8 mouse cellular contexts compared by ENCODE assay signal in the genomic region with DNA sequence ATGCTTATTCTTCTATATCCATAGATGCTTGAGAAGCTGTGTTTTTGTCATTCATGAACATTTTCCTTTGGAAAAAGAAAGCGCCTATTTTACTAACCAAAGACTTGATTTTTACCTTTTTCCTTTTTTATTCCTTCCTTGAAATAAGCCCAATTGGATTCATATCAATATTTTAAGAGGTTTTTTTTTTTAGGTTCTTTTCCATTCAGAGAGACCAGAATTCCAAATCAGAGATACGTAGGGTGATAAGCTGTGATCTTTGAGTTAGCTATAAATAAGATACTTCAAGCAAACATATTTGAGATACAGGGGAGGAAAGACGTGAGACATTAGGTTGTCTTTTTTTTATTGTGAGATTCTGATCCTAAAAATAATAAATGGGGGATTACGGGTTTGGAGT. TPM values are rescaled to one million over a fixed set of nuclear protein-coding genes. Genes with fewer than 3 reads are reported as not detected.
DNase-seq lines count a peak whose midpoint lies in the region; ATAC-seq lines count a peak whose summit lies in the region.

A gene (plus strand): TSS at position 301 of the 400 bp plus-strand sequence.

- H3K27me3 ChIP-seq in embryonic facial prominence, embryonic 10.5 days (replicated peaks; ENCODE audit: low read depth, poor library complexity, severe bottlenecking), result no peaks in the 10 kb centered on the region
- H3K27me3 ChIP-seq in heart, embryonic 13.5 days (replicated peaks), result no peaks in the 10 kb centered on the region
- no peaks in the 10 kb centered on the region for H3K27me3 ChIP-seq in neural tube, embryonic 15.5 days (replicated peaks)

- peaks cover 31% of the 10 kb centered on the region for H3K4me1 ChIP-seq in embryonic facial prominence, embryonic 10.5 days
- peaks cover 36% of the 10 kb centered on the region for H3K4me1 ChIP-seq in heart, embryonic 13.5 days
- peaks cover 28% of the 10 kb centered on the region for H3K4me1 ChIP-seq in neural tube, embryonic 15.5 days

- intact Hi-C loops in left cerebral cortex, postnatal 36 days (cut with DNase I), result loop anchor here (2.0 to 5.0 kb wide), 4 partner anchors 55 to 195 kb away; no protein-coding TSS in a partner anchor

- peak within 1 kb of the TSS; percentile 87 for H3K4me2 ChIP-seq in heart, embryonic 13.5 days
- H3K4me2 ChIP-seq in neural tube, embryonic 15.5 days, result peak within 1 kb of the TSS; percentile 77

- no peaks in the 10 kb centered on the region for H3K9me3 ChIP-seq in embryonic facial prominence, embryonic 10.5 days
- no peaks in the 10 kb centered on the region for H3K9me3 ChIP-seq in heart, embryonic 13.5 days
- H3K9me3 ChIP-seq in neural tube, embryonic 15.5 days (replicated peaks), result no peaks in the 10 kb centered on the region

- H3K9ac ChIP-seq in heart, embryonic 13.5 days, result peak within 1 kb of the TSS; percentile 96
- H3K9ac ChIP-seq in neural tube, embryonic 15.5 days (replicated peaks), result peak within 1 kb of the TSS; percentile 86

- WGBS in embryonic facial prominence, embryonic 10.5 days, result 88% methylated on average over 4 of the region's 4 CpGs
- 49% methylated on average over 4 of the region's 4 CpGs for WGBS in heart, embryonic 13.5 days
- 59% methylated on average over 4 of the region's 4 CpGs for WGBS in neural tube, embryonic 15.5 days

- no peak for ATAC-seq in heart, embryonic 13.5 days (ENCODE audit: extremely low read depth, insufficient number of reproducible peaks, low FRiP score, low TSS enrichment)
- no peak for ATAC-seq in neural tube, embryonic 15.5 days (ENCODE audit: low FRiP score)

- peak within 1 kb of the TSS; percentile 96 for H3K27ac ChIP-seq in embryonic facial prominence, embryonic 10.5 days (replicated peaks)
- H3K27ac ChIP-seq in heart, embryonic 13.5 days (replicated peaks), result peak within 1 kb of the TSS; percentile 87
- peak within 1 kb of the TSS; percentile 85 for H3K27ac ChIP-seq in neural tube, embryonic 15.5 days (replicated peaks)

- peak within 1 kb of the TSS; percentile 83 for H3K4me3 ChIP-seq in embryonic facial prominence, embryonic 10.5 days
- peak within 1 kb of the TSS; percentile 91 for H3K4me3 ChIP-seq in heart, embryonic 13.5 days
- H3K4me3 ChIP-seq in neural tube, embryonic 15.5 days (replicated peaks), result peak within 1 kb of the TSS; percentile 79

- no peak for DNase-seq in layer of hippocampus, adult 18-20 months (ENCODE audit: low spot score in 2 of 2)
- DNase-seq in layer of hippocampus, adult 11-12 months (ENCODE audit: low spot score), result no peak
- no peak for DNase-seq in embryonic facial prominence, embryonic 10.5 days (ENCODE audit: low spot score)
- no peak for DNase-seq in left cerebral cortex, postnatal 36 days (ENCODE audit: low spot score in 2 of 2)
- DNase-seq in right cerebral cortex, adult 18-20 months, result no peak
- DNase-seq in urinary bladder, postnatal 36 days (ENCODE audit: low spot score in 2 of 2), result no peak

- H3K36me3 ChIP-seq in embryonic facial prominence, embryonic 10.5 days (replicated peaks), result no peaks in the 10 kb centered on the region
- H3K36me3 ChIP-seq in heart, embryonic 13.5 days, result no peaks in the 10 kb centered on the region
- H3K36me3 ChIP-seq in neural tube, embryonic 15.5 days, result no peaks in the 10 kb centered on the region

RNA-seq across cellular contexts. Expression of the gene that starts here (rescaled TPM):
- 100 to 1,000 TPM; 148 to 155 TPM for total RNA-seq in layer of hippocampus, adult 18-20 months (2021)
- polyA plus RNA-seq in embryonic facial prominence, embryonic 10.5 days (2016; fragmentation: Nextera tagmentation; extraction: Ambion mirVana), result 2.7 and 3.2 TPM in 2 replicates
- 6.2 and 6.7 TPM in 2 replicates for polyA plus RNA-seq in heart, embryonic 13.5 days (2015; fragmentation: Nextera tagmentation; extraction: Ambion mirVana)
- 100 to 1,000 TPM; 146 to 158 TPM for total RNA-seq in left cerebral cortex, postnatal 36 days (2021)
- 13.6 and 17.0 TPM in 2 replicates for polyA plus RNA-seq in neural tube, embryonic 15.5 days (2015; fragmentation: Nextera tagmentation; extraction: Ambion mirVana)
